Mouse (Mus musculus): Measurements from ENCODE around the gene Olfr113. TPM values are rescaled to one million over a fixed set of nuclear protein-coding genes. Genes with fewer than 3 reads are reported as not detected.

The Olfr113 gene
- not detected in 2 replicates for polyA plus RNA-seq (2012; rRNA removed)

DNA sequence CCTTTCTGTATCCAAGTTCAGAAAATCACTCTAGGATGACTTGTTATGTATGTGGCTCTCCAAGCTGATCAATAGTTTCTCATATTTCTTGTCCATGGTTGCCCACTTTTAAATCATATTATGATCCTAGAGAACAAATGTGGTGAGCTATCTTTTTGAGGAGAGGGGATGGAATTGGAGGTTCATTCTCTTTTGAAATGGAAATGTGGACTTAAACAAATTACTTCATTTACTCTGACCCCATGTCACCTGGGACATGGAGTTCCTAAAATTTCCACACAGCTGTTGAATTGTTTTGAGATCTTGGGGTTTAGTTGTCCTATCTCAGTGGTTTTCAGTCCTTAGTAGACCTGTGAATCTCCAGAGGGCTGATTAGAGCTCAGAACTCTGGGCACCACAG, at the start of gene Olfr113:
TSS of gene Olfr113 (minus strand) at position 101 of the 400 bp plus-strand sequence.

DNA sequence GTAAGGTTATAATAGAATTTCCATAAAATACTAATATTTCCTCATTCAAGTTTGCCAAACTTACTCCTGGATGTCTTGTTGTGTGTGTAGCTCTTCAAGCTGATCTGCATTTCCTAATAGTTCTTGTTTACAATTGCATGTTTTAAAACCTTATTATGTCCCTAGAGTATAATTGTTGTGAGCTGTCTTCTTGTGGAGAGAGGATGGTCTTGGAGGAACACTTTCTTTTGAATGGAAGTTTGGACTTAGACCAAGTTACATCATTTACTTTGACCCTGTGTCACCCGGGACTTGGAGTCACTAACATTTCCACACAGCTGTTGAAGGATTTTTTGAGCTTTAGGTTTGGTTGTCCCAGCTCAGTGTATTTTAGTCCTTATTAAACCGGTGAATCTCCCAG, 49.5 kb upstream of the Olfr113 start, which contains the start of the genes Olfr115 and Olfr116:
TSS of gene Olfr115 (minus strand) at position 101 of the 400 bp plus-strand sequence.
TSS of gene Olfr116 (minus strand) at position 191 of the 400 bp plus-strand sequence.

GRCm38 (mm10) chr17:37592643-37593042, 15.2 kb upstream of the Olfr113 start, which contains the start of gene Olfr114:
Olfr114 (minus strand) TSS chr17:37592743.

GRCm38 (mm10) chr17:37569351-37569750, 8.1 kb downstream of the Olfr113 start, which contains the start of gene Olfr112:
Olfr112 (minus strand) TSS chr17:37569451.

Other genes starting within 250 kb of the Olfr113 start
- gene Olfr103, start 238.0 kb downstream of the Olfr113 start, polyA plus RNA-seq (2012; rRNA removed): not detected in 2 replicates
- not detected in 2 replicates for gene Olfr104-ps, start 218.1 kb downstream of the Olfr113 start, polyA plus RNA-seq (2012; rRNA removed)
- not detected in 2 replicates for gene Olfr105-ps, start 198.6 kb downstream of the Olfr113 start, polyA plus RNA-seq (2012; rRNA removed)
- not detected in 2 replicates for gene Olfr106-ps, start 187.3 kb downstream of the Olfr113 start, polyA plus RNA-seq (2012; rRNA removed)
- gene Olfr107, start 178.4 kb downstream of the Olfr113 start, polyA plus RNA-seq (2012; rRNA removed): not detected in 2 replicates
- gene Olfr108, start 132.2 kb downstream of the Olfr113 start, polyA plus RNA-seq (2012; rRNA removed): not detected in 2 replicates
- gene Olfr109, start 118.7 kb downstream of the Olfr113 start, polyA plus RNA-seq (2012; rRNA removed): not detected in 2 replicates
- gene H2-M2, start 94.1 kb downstream of the Olfr113 start, polyA plus RNA-seq (2012; rRNA removed): not detected in 2 replicates
- not detected in 2 replicates for gene Olfr110, start 85.2 kb downstream of the Olfr113 start, polyA plus RNA-seq (2012; rRNA removed)
- 0.04 and 0.10 TPM in 2 replicates for gene Olfr111, start 69.6 kb downstream of the Olfr113 start, polyA plus RNA-seq (2012; rRNA removed)
- not detected in 2 replicates for gene Olfr112, start 8.2 kb downstream of the Olfr113 start, polyA plus RNA-seq (2012; rRNA removed)
- not detected in 2 replicates for gene Olfr114, start 15.1 kb upstream of the Olfr113 start, polyA plus RNA-seq (2012; rRNA removed)
- gene Olfr115, start 49.4 kb upstream of the Olfr113 start, polyA plus RNA-seq (2012; rRNA removed): not detected in 2 replicates
- gene Olfr116, start 49.5 kb upstream of the Olfr113 start, polyA plus RNA-seq (2012; rRNA removed): not detected in 2 replicates
- gene Olfr117, start 86.1 kb upstream of the Olfr113 start, polyA plus RNA-seq (2012; rRNA removed): not detected in 2 replicates
- not detected in 2 replicates for gene Olfr118, start 89.3 kb upstream of the Olfr113 start, polyA plus RNA-seq (2012; rRNA removed)
- not detected in 2 replicates for gene Olfr119, start 118.9 kb upstream of the Olfr113 start, polyA plus RNA-seq (2012; rRNA removed)
- gene Olfr120, start 144.1 kb upstream of the Olfr113 start, polyA plus RNA-seq (2012; rRNA removed): not detected in 2 replicates
- not detected in 2 replicates for gene Olfr121, start 171.2 kb upstream of the Olfr113 start, polyA plus RNA-seq (2012; rRNA removed)
- gene Olfr122, start 190.9 kb upstream of the Olfr113 start, polyA plus RNA-seq (2012; rRNA removed): not detected in 2 replicates
- not detected in 2 replicates for gene Olfr123, start 215.9 kb upstream of the Olfr113 start, polyA plus RNA-seq (2012; rRNA removed)
- gene Olfr124, start 222.2 kb upstream of the Olfr113 start, polyA plus RNA-seq (2012; rRNA removed): not detected in 2 replicates

Data from central nervous system, embryonic 11.5 days (tissue).